Mouse (Mus musculus) lung, adult 10 weeks (tissue): ENCODE data around the gene Lpcat1. TPM values are rescaled to one million over a fixed set of nuclear protein-coding genes. Genes with fewer than 3 reads are reported as not detected.

Experiments
- polyA plus RNA-seq: library from polyadenylated mRNA; stranded (reverse); fragments of 350-450 nt; fragmentation: Illumina TruSeq; extraction: RNeasy Lipid Tissue Mini Kit (QIAGEN cat#74804); gene quantifications from one replicate; pipeline ENCODE4 v1.2.3, GENCODE M21; 2014; ENCODE audit warnings: low read depth, low replicate concordance; ENCODE audit not compliant: insufficient read depth

Lpcat1 gene
- 146 TPM for polyA plus RNA-seq

DNA sequence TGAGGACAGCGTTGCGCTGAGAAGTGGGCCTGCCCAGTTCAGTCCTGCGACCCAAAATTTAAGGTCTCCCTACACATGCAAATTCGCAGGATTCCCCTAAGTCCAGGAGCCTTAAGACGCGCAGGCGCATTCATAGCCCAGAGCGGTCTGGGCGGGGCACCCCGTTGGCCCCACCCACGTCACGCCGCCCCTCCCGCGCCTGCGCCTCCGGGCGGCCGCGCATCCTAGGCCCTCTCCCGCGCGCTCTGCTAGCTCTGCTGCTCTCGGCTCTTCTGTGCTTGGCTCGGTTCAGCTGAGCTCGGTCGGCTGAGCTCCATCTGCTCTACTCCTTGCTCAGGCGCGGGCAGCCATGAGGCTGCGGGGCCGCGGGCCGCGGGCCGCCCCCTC lies at the start of gene Lpcat1:
TSS of gene Lpcat1 (plus strand) at position 164 of the 387 bp plus-strand sequence.

DNA sequence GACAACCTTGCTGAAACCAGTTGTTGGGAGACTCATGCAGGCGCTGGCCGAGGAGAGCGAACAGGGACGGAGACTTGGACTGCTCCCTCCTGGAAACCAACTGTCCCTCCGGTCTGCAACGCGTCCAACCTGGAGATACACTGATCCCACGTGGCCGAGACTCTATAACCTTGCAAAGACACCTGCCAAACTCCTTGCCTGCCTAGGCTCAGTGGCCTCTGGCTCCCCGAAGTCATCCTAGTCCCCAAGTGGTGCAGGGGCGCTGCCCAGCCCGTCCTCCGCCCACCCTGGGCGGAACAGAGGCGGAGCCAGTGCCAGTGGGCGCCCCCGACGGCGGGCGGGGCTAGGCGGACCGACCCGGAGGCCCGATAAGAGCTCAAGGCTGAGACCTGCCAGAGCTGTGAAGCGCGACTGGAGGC lies 69.4 kb downstream of the Lpcat1 start, which contains the start of gene Slc6a3:
TSS of gene Slc6a3 (plus strand) at position 345 of the 419 bp plus-strand sequence.

Other genes starting within 250 kb of the Lpcat1 start
- not detected for gene Irx4, start 206.7 kb upstream of the Lpcat1 start, polyA plus RNA-seq
- gene Mrpl36, start 138.7 kb upstream of the Lpcat1 start, polyA plus RNA-seq = 52.2 TPM
- gene Ndufs6, start 138.7 kb upstream of the Lpcat1 start, polyA plus RNA-seq = 240 TPM
- not detected for gene Slc6a3, start 69.5 kb downstream of the Lpcat1 start, polyA plus RNA-seq
- 110 TPM for gene Clptm1l, start 136.8 kb downstream of the Lpcat1 start, polyA plus RNA-seq
- gene Tert, start 159.7 kb downstream of the Lpcat1 start, polyA plus RNA-seq = 0.53 TPM
- gene Slc6a18, start 210.8 kb downstream of the Lpcat1 start, polyA plus RNA-seq = not detected
- gene Slc6a19, start 237.7 kb downstream of the Lpcat1 start, polyA plus RNA-seq = 0.15 TPM